Mouse (Mus musculus): ENCODE measurements around the gene Poll. TPM values are rescaled to one million over a fixed set of nuclear protein-coding genes. Genes with fewer than 3 reads are reported as not detected.
A peak's percentile ranks its signal among the peaks of the same experiment; 100 is the strongest.

Poll gene
- polyA plus RNA-seq (2011; ENCODE audit: insufficient read depth, insufficient read length, low read depth, missing spikeins): 10.6 and 13.4 TPM in 2 replicates

DNA sequence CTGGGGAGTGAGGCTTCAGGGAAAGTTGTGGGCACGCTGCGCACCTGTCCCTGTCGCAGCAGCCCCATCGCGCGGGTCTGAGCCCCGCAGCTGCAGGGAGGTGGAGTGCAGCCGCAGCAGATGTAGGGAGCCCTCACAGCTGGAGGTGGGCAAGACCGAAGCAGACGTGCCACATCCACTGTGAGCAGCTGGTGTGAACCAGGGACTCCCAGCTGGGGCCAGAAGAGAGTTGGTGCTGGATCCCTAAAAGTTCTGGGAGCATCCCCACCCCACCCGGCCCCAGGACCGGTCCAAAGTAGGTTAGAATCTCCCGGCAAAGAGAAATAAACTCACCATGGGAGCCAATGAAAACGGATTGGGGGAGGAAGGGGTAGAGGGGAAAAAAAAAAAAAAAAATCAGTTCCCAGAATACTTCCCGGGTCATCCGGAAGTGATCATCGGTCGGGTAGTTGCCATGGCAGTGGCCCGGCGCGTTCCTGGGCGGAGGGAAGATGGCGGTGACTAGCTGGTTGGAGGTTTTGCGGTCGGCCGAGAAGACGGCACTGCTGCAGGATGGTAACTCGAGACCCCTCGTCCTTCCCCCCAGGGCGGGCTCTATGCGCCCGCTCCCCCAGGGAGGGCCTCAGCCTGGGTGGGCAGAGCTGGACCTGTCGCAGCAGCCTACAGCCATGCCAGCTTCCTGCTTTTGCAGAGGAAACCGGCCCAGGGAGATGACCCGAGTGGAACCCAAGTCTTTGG lies at the start of gene Poll, which contains the start of gene Gm17018:
Gene Poll (minus strand): TSS at position 379 of the 738 bp plus-strand sequence.
Gene Gm17018 (plus strand): TSS at position 463 of the 738 bp plus-strand sequence.
- H3K27me3 ChIP-seq (ENCODE audit: control insufficient read depth, insufficient read depth, low read length, poor library complexity, severe bottlenecking): no peaks in the 10 kb centered on the region
- H3K27ac ChIP-seq (ENCODE audit: insufficient read depth, low read length): 0 out of 2 replicates have a peak within 1 kb of the TSS, but pooled peaks have one; percentile 2
- peak within 1 kb of the TSS; percentile 90 for H3K4me3 ChIP-seq (ENCODE audit: low read depth, low read length)
- TF ChIP-seq EP300 (IDR thresholded peaks at IDR 0.05; ENCODE audit: insufficient read depth, low read depth, low read length) (no peak), POLR2A (IDR thresholded peaks at IDR 0.05; ENCODE audit: insufficient read depth, low read length) (no peak), CTCF (IDR thresholded peaks at IDR 0.05; ENCODE audit: low read depth, low read length) (no peak)
- H3K4me1 ChIP-seq (ENCODE audit: control insufficient read depth, insufficient read depth, low read length): no peaks in the 10 kb centered on the region
- H3K36me3 ChIP-seq (ENCODE audit: control insufficient read depth, insufficient read depth, low read length, poor library complexity, severe bottlenecking): peaks cover 4% of the 10 kb centered on the region; the same call in 1 of the 2 replicates
- no peaks in the 10 kb centered on the region for H3K9me3 ChIP-seq (replicated peaks; ENCODE audit: control insufficient read depth, insufficient read depth, low read length, poor library complexity, severe bottlenecking)
- H3K9ac ChIP-seq (ENCODE audit: low read depth, poor library complexity, severe bottlenecking): peak within 1 kb of the TSS; percentile 85

DNA sequence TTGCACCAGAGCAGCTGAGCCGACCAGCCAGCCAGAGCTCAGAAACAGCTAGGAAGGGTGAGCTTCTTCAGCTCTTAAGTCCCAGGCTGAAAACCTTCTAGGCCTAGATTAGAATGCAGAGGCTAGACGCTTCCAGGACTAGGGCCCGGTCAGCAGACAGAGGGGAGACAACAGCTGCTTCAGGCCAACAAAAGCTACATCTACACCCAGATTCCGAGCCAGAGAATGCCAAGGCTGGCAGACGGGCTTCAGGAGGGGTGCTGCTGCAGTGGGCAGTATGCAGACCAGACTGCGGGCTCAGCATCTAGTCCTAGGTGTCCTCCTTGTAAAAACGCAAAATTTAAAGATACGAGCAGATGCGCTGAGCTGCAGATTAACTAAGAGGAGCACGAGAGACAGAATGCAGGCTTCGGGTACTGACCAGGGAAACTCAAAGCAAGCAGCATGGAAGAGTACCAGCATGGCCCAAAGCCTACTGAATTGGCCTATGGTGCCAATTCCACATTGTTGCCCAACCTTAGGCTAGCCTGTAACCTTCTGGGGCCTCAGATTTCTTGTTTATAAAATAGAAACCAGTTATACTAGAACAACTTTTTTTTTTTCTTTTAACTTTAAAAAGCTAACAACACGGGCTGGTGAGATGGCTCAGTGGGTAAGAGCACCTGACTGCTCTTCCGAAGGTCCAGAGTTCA lies 48.5 kb upstream of the Poll start:
- H3K27ac ChIP-seq (ENCODE audit: insufficient read depth, low read length): no peak overlapping the region
- H3K9ac ChIP-seq (ENCODE audit: low read depth, poor library complexity, severe bottlenecking): no peak overlapping the region
- H3K27me3 ChIP-seq (ENCODE audit: control insufficient read depth, insufficient read depth, low read length, poor library complexity, severe bottlenecking): no peaks in the 10 kb centered on the region

DNA sequence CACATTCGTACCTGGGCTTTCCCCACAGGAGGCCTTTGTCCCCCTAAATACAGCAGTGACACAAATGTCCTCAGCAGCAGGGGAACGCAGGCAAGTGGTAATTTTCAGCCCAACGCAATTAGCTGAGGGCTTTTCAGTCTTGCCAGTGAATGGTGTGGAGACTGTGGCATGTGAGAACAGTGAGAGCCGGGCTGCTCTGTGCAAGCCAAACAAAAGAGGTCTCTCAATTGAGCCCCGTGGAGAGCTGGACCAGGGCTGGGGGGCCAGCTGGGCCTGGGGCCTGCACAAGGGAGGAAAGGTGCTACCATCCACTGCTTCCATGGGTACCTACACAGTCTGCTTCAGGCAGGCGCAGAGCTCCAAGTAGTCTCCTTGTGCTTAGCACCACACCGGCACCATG lies 47.1 kb upstream of the Poll start:
- no peaks in the 10 kb centered on the region for H3K9me3 ChIP-seq (replicated peaks; ENCODE audit: control insufficient read depth, insufficient read depth, low read length, poor library complexity, severe bottlenecking)
- TF ChIP-seq EP300 (IDR thresholded peaks at IDR 0.05; ENCODE audit: insufficient read depth, low read depth, low read length): no peak
- no peaks in the 10 kb centered on the region for H3K36me3 ChIP-seq (ENCODE audit: control insufficient read depth, insufficient read depth, low read length, poor library complexity, severe bottlenecking)
- no peak overlapping the region for H3K27ac ChIP-seq (ENCODE audit: insufficient read depth, low read length)
- H3K9ac ChIP-seq (ENCODE audit: low read depth, poor library complexity, severe bottlenecking): no peak overlapping the region
- H3K4me3 ChIP-seq (ENCODE audit: low read depth, low read length): no peak overlapping the region
- peaks cover 4% of the 10 kb centered on the region for H3K4me1 ChIP-seq (ENCODE audit: control insufficient read depth, insufficient read depth, low read length)
- no peaks in the 10 kb centered on the region for H3K27me3 ChIP-seq (ENCODE audit: control insufficient read depth, insufficient read depth, low read length, poor library complexity, severe bottlenecking)

More for the DNA sequence above, 48.5 kb upstream of the Poll start:
- TF ChIP-seq EP300 (IDR thresholded peaks at IDR 0.05; ENCODE audit: insufficient read depth, low read depth, low read length): no peak
- TF ChIP-seq POLR2A (IDR thresholded peaks at IDR 0.05; ENCODE audit: insufficient read depth, low read length): no peak
- no peak for TF ChIP-seq CTCF (IDR thresholded peaks at IDR 0.05; ENCODE audit: low read depth, low read length)
- Histone ChIP-seq H3K36me3 (ENCODE audit: control insufficient read depth, insufficient read depth, low read length, poor library complexity, severe bottlenecking) (no peaks in the 10 kb centered on the region), H3K4me1 (ENCODE audit: control insufficient read depth, insufficient read depth, low read length) (peaks cover 4% of the 10 kb centered on the region), H3K9me3 (replicated peaks; ENCODE audit: control insufficient read depth, insufficient read depth, low read length, poor library complexity, severe bottlenecking) (no peaks in the 10 kb centered on the region), H3K4me3 (ENCODE audit: low read depth, low read length) (no peak overlapping the region)

DNA sequence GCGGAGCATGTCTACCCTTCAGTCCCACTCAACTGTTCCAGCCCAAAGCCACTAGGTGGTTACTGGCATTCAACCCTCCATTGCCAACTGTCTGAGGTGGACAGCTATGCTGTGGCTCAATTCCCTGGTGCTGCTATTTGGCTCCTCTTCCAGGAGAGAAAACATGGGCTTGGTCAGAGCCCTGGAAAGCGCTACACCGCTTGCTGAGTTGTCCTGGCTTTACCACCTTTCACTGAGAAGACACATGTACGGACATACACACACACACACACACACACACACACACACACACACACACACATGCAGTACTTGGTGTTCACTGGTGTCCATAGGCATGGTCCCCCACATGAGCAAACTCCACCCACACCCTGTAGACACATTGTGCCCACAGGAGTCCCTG lies 46.4 kb upstream of the Poll start:
- Histone ChIP-seq H3K36me3 (ENCODE audit: control insufficient read depth, insufficient read depth, low read length, poor library complexity, severe bottlenecking) (no peaks in the 10 kb centered on the region), H3K27ac (ENCODE audit: insufficient read depth, low read length) (no peak overlapping the region), H3K4me1 (ENCODE audit: control insufficient read depth, insufficient read depth, low read length) (no peaks in the 10 kb centered on the region), H3K4me3 (ENCODE audit: low read depth, low read length) (no peak overlapping the region), H3K27me3 (ENCODE audit: control insufficient read depth, insufficient read depth, low read length, poor library complexity, severe bottlenecking) (no peaks in the 10 kb centered on the region), H3K9me3 (replicated peaks; ENCODE audit: control insufficient read depth, insufficient read depth, low read length, poor library complexity, severe bottlenecking) (no peaks in the 10 kb centered on the region), H3K9ac (ENCODE audit: low read depth, poor library complexity, severe bottlenecking) (no peak overlapping the region)
- TF ChIP-seq POLR2A (IDR thresholded peaks at IDR 0.05; ENCODE audit: insufficient read depth, low read length) (no peak), CTCF (IDR thresholded peaks at IDR 0.05; ENCODE audit: low read depth, low read length) (no peak), EP300 (IDR thresholded peaks at IDR 0.05; ENCODE audit: insufficient read depth, low read depth, low read length) (no peak)

DNA sequence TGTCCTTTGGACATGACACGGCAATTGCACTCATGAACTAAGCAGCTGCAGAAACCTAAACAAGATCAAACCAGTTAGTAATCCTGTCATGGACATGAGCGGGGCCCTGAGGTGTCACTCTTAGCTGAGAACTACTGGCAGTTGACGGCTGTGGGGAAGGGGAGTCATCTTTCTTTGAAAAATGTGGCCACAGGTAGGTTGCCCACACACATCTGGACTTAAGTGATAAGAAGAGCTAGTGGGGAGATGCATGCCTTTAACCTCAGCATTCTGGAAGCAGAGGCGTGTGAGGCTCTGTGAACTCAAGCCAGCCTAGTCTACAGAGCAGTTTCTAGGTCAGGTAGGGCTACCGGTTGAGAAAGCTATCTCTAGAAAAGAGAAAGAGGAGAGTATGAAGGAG lies 42.3 kb upstream of the Poll start:
- H3K36me3 ChIP-seq (ENCODE audit: control insufficient read depth, insufficient read depth, low read length, poor library complexity, severe bottlenecking): no peaks in the 10 kb centered on the region
- TF ChIP-seq EP300 (IDR thresholded peaks at IDR 0.05; ENCODE audit: insufficient read depth, low read depth, low read length) (no peak), CTCF (IDR thresholded peaks at IDR 0.05; ENCODE audit: low read depth, low read length) (no peak), POLR2A (IDR thresholded peaks at IDR 0.05; ENCODE audit: insufficient read depth, low read length) (no peak)
- no peak overlapping the region for H3K9ac ChIP-seq (ENCODE audit: low read depth, poor library complexity, severe bottlenecking)
- H3K27ac ChIP-seq (ENCODE audit: insufficient read depth, low read length): no peak overlapping the region
- no peaks in the 10 kb centered on the region for H3K4me1 ChIP-seq (ENCODE audit: control insufficient read depth, insufficient read depth, low read length)
- no peaks in the 10 kb centered on the region for H3K27me3 ChIP-seq (ENCODE audit: control insufficient read depth, insufficient read depth, low read length, poor library complexity, severe bottlenecking)
- no peaks in the 10 kb centered on the region for H3K9me3 ChIP-seq (replicated peaks; ENCODE audit: control insufficient read depth, insufficient read depth, low read length, poor library complexity, severe bottlenecking)
- H3K4me3 ChIP-seq (ENCODE audit: low read depth, low read length): no peak overlapping the region

DNA sequence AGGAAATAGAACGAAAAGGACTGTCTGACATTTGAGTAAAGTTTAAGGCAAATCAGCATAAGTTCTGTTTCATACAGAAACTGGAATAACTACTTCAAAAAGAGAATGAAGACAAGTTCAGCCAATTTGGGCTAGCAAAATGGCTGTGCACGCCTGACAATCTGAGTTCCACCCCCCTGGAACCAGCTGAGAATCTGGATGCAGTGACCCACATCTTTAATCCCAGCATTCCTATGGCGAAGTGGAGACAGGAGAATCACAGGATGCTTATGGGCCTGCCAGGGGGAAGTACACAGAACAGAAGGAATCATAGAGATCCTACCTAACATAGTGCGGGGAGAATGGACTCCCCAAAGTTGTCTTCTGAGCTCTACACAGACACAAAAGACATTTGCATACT lies 36.8 kb upstream of the Poll start:
- Histone ChIP-seq H3K27ac (ENCODE audit: insufficient read depth, low read length) (no peak overlapping the region), H3K4me1 (ENCODE audit: control insufficient read depth, insufficient read depth, low read length) (no peaks in the 10 kb centered on the region), H3K36me3 (ENCODE audit: control insufficient read depth, insufficient read depth, low read length, poor library complexity, severe bottlenecking) (no peaks in the 10 kb centered on the region), H3K27me3 (ENCODE audit: control insufficient read depth, insufficient read depth, low read length, poor library complexity, severe bottlenecking) (no peaks in the 10 kb centered on the region), H3K9me3 (replicated peaks; ENCODE audit: control insufficient read depth, insufficient read depth, low read length, poor library complexity, severe bottlenecking) (no peaks in the 10 kb centered on the region), H3K4me3 (ENCODE audit: low read depth, low read length) (no peak overlapping the region), H3K9ac (ENCODE audit: low read depth, poor library complexity, severe bottlenecking) (no peak overlapping the region)
- TF ChIP-seq EP300 (IDR thresholded peaks at IDR 0.05; ENCODE audit: insufficient read depth, low read depth, low read length) (no peak), CTCF (IDR thresholded peaks at IDR 0.05; ENCODE audit: low read depth, low read length) (no peak), POLR2A (IDR thresholded peaks at IDR 0.05; ENCODE audit: insufficient read depth, low read length) (no peak)

Data from ES-Bruce4 (cell line).